Mouse (Mus musculus) liver, adult 2 months (tissue): ENCODE data around the gene Rfesd. TPM values are rescaled to one million over a fixed set of nuclear protein-coding genes. Genes with fewer than 3 reads are reported as not detected.
A peak's percentile ranks its signal among the peaks of the same experiment; 100 is the strongest.

Source experiments
- DNase-seq: peaks from one replicate; pipeline ENCODE4 v3.0.0-alpha.2; 2011; ENCODE audit warnings: low read depth, low spot score; ENCODE audit errors: extremely low read depth
- H3K27ac ChIP-seq: fragments of 200-500 bp; replicated peaks from 2 replicates; pipeline ENCODE4 v1.5.1; 2012; ENCODE audit warnings: low read depth, mild to moderate bottlenecking, control low read depth, inconsistent platforms, low read length; ENCODE audit not compliant: insufficient read depth
- H3K27me3 ChIP-seq: fragments of 200-500 bp; 2 replicates; pipeline ENCODE4 v1.6.1; 2012; ENCODE audit warnings: mild to moderate bottlenecking, moderate library complexity, low read length, inconsistent platforms; ENCODE audit not compliant: control insufficient read depth, insufficient read depth
- H3K36me3 ChIP-seq: fragments of 200-500 bp; 2 replicates; pipeline ENCODE4 v1.6.1; 2012; ENCODE audit warnings: low read length, inconsistent platforms; ENCODE audit not compliant: control insufficient read depth, insufficient read depth
- H3K4me1 ChIP-seq: fragments of 200-500 bp; 2 replicates; pipeline ENCODE4 v1.6.1; 2011; ENCODE audit warnings: low read length; ENCODE audit not compliant: control insufficient read depth, insufficient read depth
- H3K4me3 ChIP-seq: fragments of 200-500 bp; 2 replicates; pipeline ENCODE4 v1.5.1; 2011; ENCODE audit warnings: low read depth, mild to moderate bottlenecking, control low read depth, low read length, moderate library complexity; ENCODE audit not compliant: insufficient read depth
- H3K79me2 ChIP-seq: fragments of 200-500 bp; 2 replicates; pipeline ENCODE4 v1.6.1; 2012; ENCODE audit warnings: inconsistent platforms, mild to moderate bottlenecking, low read length, moderate library complexity; ENCODE audit not compliant: control insufficient read depth, insufficient read depth
- H3K9ac ChIP-seq: fragments of 200-500 bp; 2 replicates; pipeline ENCODE4 v1.6.1; 2012; ENCODE audit warnings: low read depth, mild to moderate bottlenecking, control low read depth, inconsistent platforms, low read length
- CTCF ChIP-seq: fragments of 200-500 bp; IDR thresholded peaks from 2 replicates; pipeline ENCODE4 v1.5.1; 2011; ENCODE audit warnings: low read depth, low read length, control low read depth
- POLR2A ChIP-seq: fragments of 200-500 bp; IDR thresholded peaks from 2 replicates; pipeline ENCODE4 v1.6.1; 2011; ENCODE audit warnings: low read length, control low read depth; ENCODE audit not compliant: insufficient read depth; ENCODE audit errors: extremely low read depth
- WGBS: fragments of 180-500 bp; shearing (Covaris S2); methylation state at CpG from one replicate; pipeline ENCODE4 v1.1.7; 2018; 5-methylcytosine and 5-hydroxymethylcytosine counted together
- polyA plus RNA-seq: library from polyadenylated mRNA; depleted of rRNA; stranded (reverse); fragments of >200 nt; gene quantifications from 2 replicates; pipeline ENCODE4 v1.2.3, GENCODE M21; 2012; rRNA removed
- total RNA-seq: library from RNA; depleted of rRNA; stranded (reverse); fragments of >200 nt; gene quantifications from 2 replicates; pipeline ENCODE4 v1.2.3, GENCODE M21; 2014; rRNA removed

The Rfesd gene
- total and polyA plus RNA-seq, 2 experiments: 4.1 to 15.1 TPM

GRCm38 (mm10) chr13:75976218-75976617 is 42.3 kb downstream of the Rfesd start:
- H3K27ac ChIP-seq: no peak overlapping the region
- H3K36me3 ChIP-seq: no peaks in the 10 kb centered on the region
- no peak for DNase-seq
- H3K27me3 ChIP-seq: no peaks in the 10 kb centered on the region
- H3K4me3 ChIP-seq: no peak overlapping the region
- peaks cover 9% of the 10 kb centered on the region for H3K4me1 ChIP-seq
- 51% methylated on average over 2 of the region's 2 CpGs for WGBS
- TF ChIP-seq POLR2A: no peak
- TF ChIP-seq CTCF: no peak
- no peaks in the 10 kb centered on the region for H3K79me2 ChIP-seq
- H3K9ac ChIP-seq: no peak overlapping the region

GRCm38 (mm10) chr13:75975629-75976028 is 42.9 kb downstream of the Rfesd start:
- no peak for TF ChIP-seq POLR2A
- no peak for TF ChIP-seq CTCF

GRCm38 (mm10) chr13:75974481-75974880 is 44.0 kb downstream of the Rfesd start:
- no peak overlapping the region for H3K9ac ChIP-seq
- H3K36me3 ChIP-seq: no peaks in the 10 kb centered on the region
- 56% methylated on average over 2 of the region's 2 CpGs for WGBS
- no peak for TF ChIP-seq POLR2A
- no peak for TF ChIP-seq CTCF
- peaks cover 9% of the 10 kb centered on the region for H3K4me1 ChIP-seq
- H3K4me3 ChIP-seq: no peak overlapping the region
- no peaks in the 10 kb centered on the region for H3K79me2 ChIP-seq
- no peaks in the 10 kb centered on the region for H3K27me3 ChIP-seq
- DNase-seq: no peak
- H3K27ac ChIP-seq: no peak overlapping the region

More at GRCm38 (mm10) chr13:75975629-75976028, 42.9 kb downstream of the Rfesd start:
- Histone ChIP-seq H3K4me1 (peaks cover 9% of the 10 kb centered on the region), H3K27me3 (no peaks in the 10 kb centered on the region), H3K9ac (no peak overlapping the region), H3K27ac (0 out of 2 replicates have a peak overlapping the region, but pooled peaks have one; percentile 10), H3K4me3 (no peak overlapping the region), H3K36me3 (no peaks in the 10 kb centered on the region), H3K79me2 (no peaks in the 10 kb centered on the region)
- 74% methylated on average over 1 of the region's 1 CpGs for WGBS
- DNase-seq: peak; percentile 16

GRCm38 (mm10) chr13:75966850-75967249 is 51.7 kb downstream of the Rfesd start, which contains the start of gene Spata9:
Gene Spata9, plus strand, starts transcription at chr13:75967150.
- Histone ChIP-seq H3K79me2 (no peaks in the 10 kb centered on the region), H3K27ac (no peak within 1 kb of the TSS), H3K4me1 (no peaks in the 10 kb centered on the region), H3K4me3 (no peak within 1 kb of the TSS), H3K9ac (no peak within 1 kb of the TSS), H3K27me3 (no peaks in the 10 kb centered on the region), H3K36me3 (no peaks in the 10 kb centered on the region)
- TF ChIP-seq CTCF: no peak
- no peak for TF ChIP-seq POLR2A
- no peak for DNase-seq
- WGBS: 75% methylated on average over 1 of the region's 1 CpGs

- TF ChIP-seq POLR2A (no peak), CTCF (no peak)
- no peaks in the 10 kb centered on the region for H3K4me1 ChIP-seq
- H3K36me3 ChIP-seq: no peaks in the 10 kb centered on the region
- H3K27ac ChIP-seq: no peak overlapping the region
- DNase-seq: no peak
- H3K27me3 ChIP-seq: no peaks in the 10 kb centered on the region
- H3K79me2 ChIP-seq: no peaks in the 10 kb centered on the region
- H3K4me3 ChIP-seq: no peak overlapping the region
- H3K9ac ChIP-seq: no peak overlapping the region
Observed at GRCm38 (mm10) chr13:75955357-75955992, 63.0 kb downstream of the Rfesd start.

Other genes starting within 250 kb of the Rfesd start
- 63.6 and 86.8 TPM in 2 replicates for gene Glrx, start 178.9 kb downstream of the Rfesd start, total RNA-seq
- 41.4 and 59.6 TPM in 2 replicates for gene Glrx, start 178.9 kb downstream of the Rfesd start, polyA plus RNA-seq
- gene Rhobtb3, start 74.8 kb downstream of the Rfesd start, total RNA-seq: 4.3 and 8.5 TPM in 2 replicates
- 1.6 and 1.7 TPM in 2 replicates for gene Rhobtb3, start 74.8 kb downstream of the Rfesd start, polyA plus RNA-seq
- gene Spata9, start 51.6 kb downstream of the Rfesd start, total RNA-seq: not detected in 2 replicates
- not detected in 2 replicates for gene Spata9, start 51.6 kb downstream of the Rfesd start, polyA plus RNA-seq
- gene Gpr150, start 38.3 kb upstream of the Rfesd start, total RNA-seq: not detected in 2 replicates
- not detected in 2 replicates for gene Gpr150, start 38.3 kb upstream of the Rfesd start, polyA plus RNA-seq
- 6.4 and 7.7 TPM in 2 replicates for gene Arsk, start 79.9 kb upstream of the Rfesd start, total RNA-seq
- gene Arsk, start 79.9 kb upstream of the Rfesd start, polyA plus RNA-seq: 2.7 TPM in 2 replicates
- 13.3 and 14.5 TPM in 2 replicates for gene Ttc37, start 80.0 kb upstream of the Rfesd start, total RNA-seq
- gene Ttc37, start 80.0 kb upstream of the Rfesd start, polyA plus RNA-seq: 4.0 and 4.8 TPM in 2 replicates